Mouse (Mus musculus) midbrain, embryonic 14.5 days (tissue): ENCODE data around the gene Clp1. TPM values are rescaled to one million over a fixed set of nuclear protein-coding genes. Genes with fewer than 3 reads are reported as not detected.
"Not testable (repeated sequence)": the region's sequence is repeated elsewhere in the genome, so short reads cannot be mapped to it uniquely, and the experiment has no call there.

Source experiments
- ATAC-seq: fragments of 200-750 bp; cut with Nextera tagmentation; 2 replicates; pipeline ENCODE4 v1.8.0; 2017; ENCODE audit warnings: moderate number of reproducible peaks, moderate library complexity; ENCODE audit not compliant: low FRiP score, low TSS enrichment
- DNase-seq: peaks from one replicate; pipeline ENCODE4 v3.0.0-alpha.2; 2015
- H3K27ac ChIP-seq: fragments of 300-500 bp; sonication (generic); replicated peaks from 2 replicates; pipeline ENCODE4 v1.5.1; 2014; ENCODE audit warnings: mild to moderate bottlenecking, low read depth, low read length, moderate library complexity
- H3K27me3 ChIP-seq: fragments of 300-500 bp; sonication (generic); 2 replicates; pipeline ENCODE4 v1.6.1; 2014; ENCODE audit warnings: low read length, control low read depth, mixed read lengths; ENCODE audit not compliant: control insufficient read depth, insufficient read depth
- H3K36me3 ChIP-seq: fragments of 300-500 bp; sonication (generic); 2 replicates; pipeline ENCODE4 v1.6.1; 2014; ENCODE audit warnings: low read length, control low read depth; ENCODE audit not compliant: control insufficient read depth, insufficient read depth
- H3K4me1 ChIP-seq: fragments of 300-500 bp; sonication (generic); 2 replicates; pipeline ENCODE4 v1.6.1; 2014; ENCODE audit warnings: mild to moderate bottlenecking, antibody characterized with exemption, low read length, control low read depth; ENCODE audit not compliant: control insufficient read depth, insufficient read depth
- H3K4me2 ChIP-seq: fragments of 300-500 bp; sonication (generic); 2 replicates; pipeline ENCODE4 v1.6.1; 2014; ENCODE audit warnings: mild to moderate bottlenecking, low read length, moderate library complexity
- H3K4me3 ChIP-seq: fragments of 300-500 bp; sonication (generic); replicated peaks from 2 replicates; pipeline ENCODE4 v1.5.1; 2014; ENCODE audit warnings: low read depth, low read length
- H3K9ac ChIP-seq: fragments of 300-500 bp; sonication (generic); replicated peaks from 2 replicates; pipeline ENCODE4 v1.6.1; 2014; ENCODE audit warnings: mild to moderate bottlenecking, low read length, moderate library complexity
- H3K9me3 ChIP-seq: fragments of 300-500 bp; sonication (generic); 2 replicates; pipeline ENCODE4 v1.6.1; 2016; ENCODE audit warnings: low read length, control low read depth, mixed read lengths; ENCODE audit not compliant: control insufficient read depth
- WGBS: fragments of 180-500 bp; shearing (Covaris S2); extraction: QIAGEN DNeasy Blood & Tissue Kit; methylation state at CpG from one replicate; pipeline ENCODE4 v1.1.7; 2014; 5-methylcytosine and 5-hydroxymethylcytosine counted together
- polyA plus RNA-seq: library from polyadenylated mRNA; unstranded; fragments of >200 nt; fragmentation: Nextera tagmentation; extraction: Ambion mirVana; gene quantifications from 2 replicates; pipeline ENCODE4 v1.2.1, GENCODE M21; 2014

Clp1 gene
- polyA plus RNA-seq, 1 experiment from 2014 or later: 25.4 TPM

GRCm38 (mm10) chr2:84734919-84735318, 7.8 kb upstream of the Clp1 start:
- ATAC-seq: no peak
- Histone ChIP-seq H3K4me3 (peak overlapping the region; percentile 71), H3K36me3 (no peaks in the 10 kb centered on the region), H3K27ac (peak overlapping the region; percentile 89), H3K4me2 (peak overlapping the region; percentile 58), H3K27me3 (no peaks in the 10 kb centered on the region), H3K9ac (peak overlapping the region; percentile 88), H3K9me3 (no peaks in the 10 kb centered on the region), H3K4me1 (peaks cover 43% of the 10 kb centered on the region)
- WGBS: 0% methylated on average over 2 of the region's 2 CpGs
- DNase-seq: peak; percentile 10

- peak overlapping the region; percentile 89 for H3K27ac ChIP-seq
- WGBS: 2% methylated on average over 11 of the region's 11 CpGs
These were observed 7.3 kb upstream of the Clp1 start for GRCm38 (mm10) chr2:84734351-84734864.

DNA sequence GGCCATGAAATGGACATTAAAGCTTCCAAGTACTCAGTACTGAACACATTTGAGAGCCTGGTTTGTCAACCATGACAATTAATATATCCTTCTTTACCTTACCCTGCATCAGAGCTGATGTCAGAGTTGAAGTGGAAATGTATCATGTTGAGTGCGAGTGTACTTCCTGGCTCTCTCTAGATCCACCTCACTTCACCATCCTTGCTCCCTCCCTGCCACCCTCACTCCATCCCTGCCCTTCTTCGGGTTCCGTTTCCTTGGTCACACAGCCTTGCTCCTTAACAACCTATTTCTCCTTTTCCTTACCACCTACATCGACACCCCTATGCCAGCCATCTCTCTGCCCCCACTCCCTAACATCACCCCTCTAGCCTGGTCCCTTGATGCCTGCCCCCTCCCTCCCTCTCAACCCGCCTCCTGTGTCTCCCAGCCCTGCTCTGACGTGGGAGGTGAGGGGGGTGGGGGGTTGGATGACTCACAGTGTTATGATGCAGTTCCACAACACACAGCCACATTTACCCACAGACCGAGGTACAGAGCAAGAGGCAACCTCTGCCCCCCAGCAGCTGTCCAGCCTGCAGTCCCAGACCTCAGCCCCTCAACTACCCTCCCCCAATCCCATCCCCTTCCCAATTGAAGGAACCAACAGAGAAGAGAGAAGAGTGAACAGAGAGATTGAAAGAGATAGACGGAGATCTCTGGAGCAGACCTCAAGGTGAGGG, 6.6 kb upstream of the Clp1 start, which contains the start of gene Ypel4:
Ypel4 (plus strand) TSS at position 480 of the 722 bp plus-strand sequence.
- H3K27me3 ChIP-seq: no peaks in the 10 kb centered on the region
- ATAC-seq: peak; percentile 76
- H3K4me2 ChIP-seq: peak within 1 kb of the TSS; percentile 58
- H3K36me3 ChIP-seq: no peaks in the 10 kb centered on the region
- DNase-seq: peak; percentile 86
- peak within 1 kb of the TSS; percentile 89 for H3K27ac ChIP-seq
- H3K9ac ChIP-seq: peak within 1 kb of the TSS; percentile 88
- H3K4me3 ChIP-seq: peak within 1 kb of the TSS; percentile 71
- H3K9me3 ChIP-seq: no peaks in the 10 kb centered on the region
- under 1% methylated on average over 8 of the region's 8 CpGs for WGBS
- peaks cover 40% of the 10 kb centered on the region for H3K4me1 ChIP-seq

More at GRCm38 (mm10) chr2:84734351-84734864, 7.3 kb upstream of the Clp1 start:
- DNase-seq (peak; percentile 80), ATAC-seq (peak; percentile 65)
- peak overlapping the region; percentile 58 for H3K4me2 ChIP-seq
- no peaks in the 10 kb centered on the region for H3K36me3 ChIP-seq
- H3K27me3 ChIP-seq: no peaks in the 10 kb centered on the region
- H3K9me3 ChIP-seq: no peaks in the 10 kb centered on the region
- H3K4me3 ChIP-seq: peak overlapping the region; percentile 71
- H3K9ac ChIP-seq: peak overlapping the region; percentile 88
- H3K4me1 ChIP-seq: peaks cover 41% of the 10 kb centered on the region

GRCm38 (mm10) chr2:84732394-84732793, 5.2 kb upstream of the Clp1 start:
- no peak overlapping the region for H3K9ac ChIP-seq
- no peaks in the 10 kb centered on the region for H3K9me3 ChIP-seq
- no peak for DNase-seq
- no peak for ATAC-seq
- no peaks in the 10 kb centered on the region for H3K36me3 ChIP-seq
- H3K4me1 ChIP-seq: peaks cover 27% of the 10 kb centered on the region
- H3K27me3 ChIP-seq: no peaks in the 10 kb centered on the region
- H3K4me2 ChIP-seq: no peak overlapping the region
- no peak overlapping the region for H3K4me3 ChIP-seq
- no peak overlapping the region for H3K27ac ChIP-seq
- 76% methylated on average over 1 of the region's 1 CpGs for WGBS

DNA sequence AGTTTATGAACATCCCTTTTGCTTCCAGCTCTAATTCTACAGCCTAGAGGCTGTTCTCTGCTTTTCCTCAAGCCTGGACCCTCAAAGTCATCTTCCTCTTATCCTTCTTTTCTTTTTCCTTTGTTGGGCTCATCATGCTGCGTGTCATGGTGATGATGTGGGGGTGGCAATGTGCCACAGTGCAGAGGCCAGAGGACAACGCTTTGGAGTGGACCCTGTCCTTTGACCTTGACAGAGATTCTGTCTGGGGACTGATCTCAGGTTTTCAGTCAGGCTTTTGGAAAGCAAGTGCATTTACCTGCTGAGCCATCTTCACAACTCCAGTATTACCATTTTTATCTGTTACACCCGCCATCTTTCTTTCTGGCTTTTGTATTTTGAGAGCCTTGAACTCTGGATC, 4.1 kb upstream of the Clp1 start:
- 81% methylated on average over 3 of the region's 3 CpGs for WGBS
- no peak overlapping the region for H3K27ac ChIP-seq
- ATAC-seq (no peak), DNase-seq (no peak)
- no peak overlapping the region for H3K4me3 ChIP-seq
- H3K36me3 ChIP-seq: no peaks in the 10 kb centered on the region
- H3K9ac ChIP-seq: no peak overlapping the region
- H3K9me3 ChIP-seq: no peaks in the 10 kb centered on the region
- H3K4me2 ChIP-seq: no peak overlapping the region
- no peaks in the 10 kb centered on the region for H3K27me3 ChIP-seq
- H3K4me1 ChIP-seq: peaks cover 20% of the 10 kb centered on the region

- H3K4me2 ChIP-seq: peak overlapping the region; percentile 90; the same call in 1 of the 2 replicates
- not testable (repeated sequence) for DNase-seq, H3K4me3 ChIP-seq, H3K27me3 ChIP-seq, ATAC-seq, H3K27ac ChIP-seq, H3K9ac ChIP-seq, H3K9me3 ChIP-seq
- 81% methylated on average over 5 of the region's 5 CpGs for WGBS
- H3K4me1 ChIP-seq: peaks cover 22% of the 10 kb centered on the region
- peaks cover 22% of the 10 kb centered on the region for H3K36me3 ChIP-seq
These were observed 1.0 kb upstream of the Clp1 start for GRCm38 (mm10) chr2:84728191-84728590.

GRCm38 (mm10) chr2:84726716-84727115, 434 bp downstream of the Clp1 start:
- H3K9ac ChIP-seq: peak overlapping the region; percentile 57
- H3K4me1 ChIP-seq: peaks cover 20% of the 10 kb centered on the region
- H3K27ac ChIP-seq: no peak overlapping the region
- H3K9me3 ChIP-seq: no peaks in the 10 kb centered on the region
- peak overlapping the region; percentile 65 for H3K4me3 ChIP-seq
- WGBS: 6% methylated on average over 9 of the region's 9 CpGs
- peaks cover 32% of the 10 kb centered on the region for H3K36me3 ChIP-seq
- ATAC-seq (0 out of 2 replicates have a peak, but pooled peaks have one; percentile 22), DNase-seq (no peak)
- no peaks in the 10 kb centered on the region for H3K27me3 ChIP-seq
- peak overlapping the region; percentile 90 for H3K4me2 ChIP-seq

DNA sequence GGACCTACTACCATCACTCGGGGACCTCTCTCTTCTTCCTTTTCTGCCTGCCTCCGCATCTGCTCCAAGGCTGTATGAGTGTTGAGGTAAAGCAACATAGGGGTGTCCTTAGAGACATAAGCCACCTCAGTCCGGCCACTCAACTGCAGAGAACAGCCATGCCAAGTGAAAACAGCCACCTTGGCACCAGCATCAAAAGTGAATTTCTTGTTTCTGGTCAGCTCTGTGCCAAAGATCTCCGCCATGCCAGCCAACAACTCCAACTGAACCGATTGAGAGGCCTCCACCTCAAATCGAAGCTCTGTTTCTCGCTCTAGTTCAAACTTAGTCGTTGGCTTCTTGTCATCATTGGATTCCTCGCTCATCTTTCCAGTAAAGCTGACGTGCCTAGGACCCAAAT, 1.4 kb downstream of the Clp1 start:
- ATAC-seq (no peak), DNase-seq (no peak)
- Histone ChIP-seq H3K4me1 (peaks cover 20% of the 10 kb centered on the region), H3K36me3 (peaks cover 35% of the 10 kb centered on the region), H3K4me3 (peak overlapping the region; percentile 65; the same call in 1 of the 2 replicates), H3K9ac (no peak overlapping the region), H3K27ac (no peak overlapping the region), H3K27me3 (no peaks in the 10 kb centered on the region), H3K9me3 (no peaks in the 10 kb centered on the region), H3K4me2 (peak overlapping the region; percentile 90; the same call in 1 of the 2 replicates)
- 93% methylated on average over 10 of the region's 10 CpGs for WGBS

GRCm38 (mm10) chr2:84723856-84724255, 3.3 kb downstream of the Clp1 start:
- peaks cover 35% of the 10 kb centered on the region for H3K36me3 ChIP-seq
- no peak for DNase-seq
- H3K9ac ChIP-seq: no peak overlapping the region
- H3K4me3 ChIP-seq: no peak overlapping the region
- H3K4me2 ChIP-seq: no peak overlapping the region
- WGBS: 94% methylated on average over 14 of the region's 14 CpGs
- no peak overlapping the region for H3K27ac ChIP-seq
- H3K9me3 ChIP-seq: no peaks in the 10 kb centered on the region
- H3K4me1 ChIP-seq: peaks cover 20% of the 10 kb centered on the region
- H3K27me3 ChIP-seq: no peaks in the 10 kb centered on the region
- no peak for ATAC-seq
